Mouse (Mus musculus): ENCODE results near the gene Utp6.

DNA sequence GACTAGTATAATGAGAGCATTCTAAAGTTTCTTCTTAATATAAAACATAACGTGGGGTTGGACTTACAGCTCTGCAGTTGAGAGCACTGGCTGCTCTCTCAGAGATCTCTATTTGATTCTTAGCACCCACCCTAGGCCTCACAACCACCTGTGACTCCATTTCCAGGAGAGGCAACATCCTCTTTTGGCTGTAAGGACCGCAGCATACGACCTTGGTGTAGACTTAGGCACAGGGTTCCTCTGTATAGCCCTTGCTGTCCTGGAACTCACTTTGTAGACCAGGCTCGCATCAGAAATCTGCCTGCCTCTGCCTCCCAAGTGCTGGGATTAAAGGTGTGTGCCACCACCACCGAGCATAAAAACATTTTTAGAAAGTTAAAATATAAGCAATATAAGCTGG is 29.4 kb upstream of the Utp6 start:
- TF ChIP-seq NANOG (IDR thresholded peaks at IDR 0.05; ENCODE audit: borderline replicate concordance, low read length) (no peak), CTCF (conservative IDR thresholded peaks at IDR 0.05; ENCODE audit: low read length) (no peak), POU5F1 (IDR thresholded peaks at IDR 0.05; ENCODE audit: borderline replicate concordance, low read length) (no peak)

All from E14TG2a.4 (cell line).